Mouse (Mus musculus): ENCODE measurements at regions not wholly inside any gene's neighbourhood (a gene's known extent, or its start where the extent isn't known, plus 50 kb on each side); places are given as distances from the start of the nearest gene placed in this dataset.

DNA sequence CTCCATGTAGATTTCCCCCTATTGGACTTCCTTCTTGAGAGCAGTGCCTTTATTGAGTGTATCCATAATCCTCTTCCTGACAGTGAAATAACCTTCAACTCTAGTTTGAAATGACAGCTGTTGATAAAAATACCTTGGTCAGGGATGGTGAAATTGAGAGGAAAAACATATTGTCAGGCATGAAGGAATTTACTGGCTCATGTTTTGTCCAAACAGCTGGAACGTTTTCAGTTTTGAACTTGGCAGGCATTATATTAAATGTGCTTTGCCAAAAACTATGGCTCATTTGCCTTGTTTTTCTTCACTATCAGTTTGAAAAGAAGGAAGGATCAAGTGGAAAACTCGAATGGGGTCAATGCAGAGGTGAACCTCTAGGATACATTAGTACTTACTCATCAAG is 457.7 kb upstream of the Ccdc54 start:
- H3K36me3 ChIP-seq (ENCODE audit: control insufficient read depth in 1 of 2, insufficient read depth in 2 of 2, low read length in 2 of 2), result no peaks in the 10 kb centered on the region
- H3K9me3 ChIP-seq (replicated peaks; ENCODE audit: insufficient read depth, low read length), result no peaks in the 10 kb centered on the region
- no peak overlapping the region for H3K27ac ChIP-seq (ENCODE audit: control insufficient read depth, low read depth, low read length)
- H3K4me3 ChIP-seq (ENCODE audit: control insufficient read depth in 1 of 2, insufficient read depth in 1 of 2, low read depth in 2 of 2, low read length in 2 of 2), result no peak overlapping the region
- H3K9ac ChIP-seq (ENCODE audit: control insufficient read depth, low read depth, low read length, poor library complexity, severe bottlenecking), result no peak overlapping the region
- H3K27me3 ChIP-seq (ENCODE audit: control insufficient read depth in 1 of 2, insufficient read depth in 2 of 2, low read length in 2 of 2), result no peaks in the 10 kb centered on the region
- H3K4me1 ChIP-seq (ENCODE audit: control insufficient read depth in 1 of 2, insufficient read depth in 2 of 2, low read length in 2 of 2), result no peaks in the 10 kb centered on the region
- TF ChIP-seq ZNF384 (IDR thresholded peaks at IDR 0.05; ENCODE audit: low read depth, low read length), result no peak
- no peak for TF ChIP-seq HCFC1 (IDR thresholded peaks at IDR 0.05; ENCODE audit: low read depth, low read length)
- no peak for TF ChIP-seq ETS1 (IDR thresholded peaks at IDR 0.05; ENCODE audit: low read depth, low read length)
- TF ChIP-seq MAFK (IDR thresholded peaks at IDR 0.05; ENCODE audit: borderline replicate concordance, low read depth, low read length), result no peak
- TF ChIP-seq TBP (IDR thresholded peaks at IDR 0.05; ENCODE audit: low read depth, low read length), result no peak
- no peak for TF ChIP-seq ZKSCAN1 (IDR thresholded peaks at IDR 0.05; ENCODE audit: low read depth, low read length)
- no peak for TF ChIP-seq CHD1 (IDR thresholded peaks at IDR 0.05; ENCODE audit: low read depth, low read length)
- TF ChIP-seq MXI1 (IDR thresholded peaks at IDR 0.05; ENCODE audit: low read depth, low read length), result no peak
- TF ChIP-seq TAL1 (IDR thresholded peaks at IDR 0.05; ENCODE audit: low read length), result no peak
- no peak for TF ChIP-seq USF1 (IDR thresholded peaks at IDR 0.05; ENCODE audit: low read depth, low read length)
- no peak for TF ChIP-seq SIN3A (IDR thresholded peaks at IDR 0.05; ENCODE audit: low read length)
- TF ChIP-seq GATA1 (IDR thresholded peaks at IDR 0.05; ENCODE audit: low read depth, low read length), result no peak
- TF ChIP-seq MAZ (IDR thresholded peaks at IDR 0.05; ENCODE audit: low read depth, low read length), result no peak
- TF ChIP-seq GABPA (IDR thresholded peaks at IDR 0.05; ENCODE audit: low read depth, low read length), result no peak
- no peak for TF ChIP-seq NELFE (IDR thresholded peaks at IDR 0.05; ENCODE audit: low read depth, low read length)
- no peak for TF ChIP-seq TCF12 (IDR thresholded peaks at IDR 0.05; ENCODE audit: low read depth, low read length)
- no peak for TF ChIP-seq MAX (IDR thresholded peaks at IDR 0.05; ENCODE audit: low read length)
- TF ChIP-seq UBTF (IDR thresholded peaks at IDR 0.05; ENCODE audit: borderline replicate concordance, insufficient read depth, low read depth, low read length), result no peak
- DNase-seq (ENCODE audit: low read depth, low spot score), result no peak
- H3K79me2 ChIP-seq (ENCODE audit: control insufficient read depth, insufficient read depth, low read length, poor library complexity), result no peaks in the 10 kb centered on the region

DNA sequence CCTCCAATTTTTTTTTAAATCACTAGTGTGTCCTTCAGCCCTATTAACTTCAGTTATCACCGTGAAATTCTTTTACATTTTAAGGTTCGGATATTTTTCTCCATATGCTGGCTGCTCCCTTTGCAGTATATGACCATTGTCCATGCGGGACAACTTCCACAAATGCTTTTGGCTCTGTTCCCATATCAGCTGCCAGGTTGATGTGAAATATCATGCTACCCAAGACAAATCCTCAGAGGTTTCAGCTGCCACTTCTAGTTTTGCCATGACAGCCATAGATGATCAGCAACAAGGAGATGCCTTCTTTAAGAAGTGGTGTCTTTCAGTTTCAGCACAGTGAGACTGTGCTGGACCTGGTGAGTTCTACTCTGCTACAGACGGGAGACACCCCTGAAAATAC is 457.2 kb upstream of the Ccdc54 start:
- Histone ChIP-seq H3K27ac (ENCODE audit: control insufficient read depth, low read depth, low read length) (no peak overlapping the region), H3K4me3 (ENCODE audit: control insufficient read depth in 1 of 2, insufficient read depth in 1 of 2, low read depth in 2 of 2, low read length in 2 of 2) (no peak overlapping the region), H3K36me3 (ENCODE audit: control insufficient read depth in 1 of 2, insufficient read depth in 2 of 2, low read length in 2 of 2) (no peaks in the 10 kb centered on the region), H3K9me3 (replicated peaks; ENCODE audit: insufficient read depth, low read length) (no peaks in the 10 kb centered on the region), H3K27me3 (ENCODE audit: control insufficient read depth in 1 of 2, insufficient read depth in 2 of 2, low read length in 2 of 2) (no peaks in the 10 kb centered on the region), H3K9ac (ENCODE audit: control insufficient read depth, low read depth, low read length, poor library complexity, severe bottlenecking) (no peak overlapping the region), H3K79me2 (ENCODE audit: control insufficient read depth, insufficient read depth, low read length, poor library complexity) (no peaks in the 10 kb centered on the region), H3K4me1 (ENCODE audit: control insufficient read depth in 1 of 2, insufficient read depth in 2 of 2, low read length in 2 of 2) (no peaks in the 10 kb centered on the region)
- no peak for DNase-seq (ENCODE audit: low read depth, low spot score)
- TF ChIP-seq BHLHE40 (IDR thresholded peaks at IDR 0.05; ENCODE audit: borderline replicate concordance, low read depth, low read length) (no peak), E2F4 (IDR thresholded peaks at IDR 0.05; ENCODE audit: borderline replicate concordance, low read depth, low read length) (no peak), USF1 (IDR thresholded peaks at IDR 0.05; ENCODE audit: low read depth, low read length) (no peak), MXI1 (IDR thresholded peaks at IDR 0.05; ENCODE audit: low read depth, low read length) (no peak), NRF1 (IDR thresholded peaks at IDR 0.05; ENCODE audit: insufficient read depth, low read depth, low read length, poor library complexity, severe bottlenecking) (no peak), GATA1 (IDR thresholded peaks at IDR 0.05; ENCODE audit: low read depth, low read length) (no peak), MYC (IDR thresholded peaks at IDR 0.05; ENCODE audit: low read depth, low read length) (no peak), KAT2A (conservative IDR thresholded peaks at IDR 0.05; ENCODE audit: low read depth, low read length) (no peak), MEF2A (IDR thresholded peaks at IDR 0.05; ENCODE audit: extremely low read depth, insufficient replicate concordance, low read depth, low read length, poor library complexity, severe bottlenecking) (no peak), CHD2 (IDR thresholded peaks at IDR 0.05; ENCODE audit: low read length) (no peak)

Data from MEL (cell line).